Mouse (Mus musculus) thymus, adult 2 months (tissue): ENCODE data around the gene Creb5. TPM values are rescaled to one million over a fixed set of nuclear protein-coding genes. Genes with fewer than 3 reads are reported as not detected.
A peak's percentile ranks its signal among the peaks of the same experiment; 100 is the strongest.

Experiments used
- DNase-seq: peaks from one replicate; pipeline ENCODE4 v3.0.0; 2021
- H3K27ac ChIP-seq: fragments of 200-500 bp; 2 replicates; pipeline ENCODE4 v1.5.1; 2012; ENCODE audit warnings: low read length, control low read depth; ENCODE audit not compliant: control insufficient read depth, insufficient read depth
- H3K27me3 ChIP-seq: fragments of 200-500 bp; 2 replicates; pipeline ENCODE4 v1.6.1; 2012; ENCODE audit warnings: mild to moderate bottlenecking, low read length, moderate library complexity, mixed read lengths; ENCODE audit not compliant: control insufficient read depth, insufficient read depth
- H3K36me3 ChIP-seq: fragments of 200-500 bp; 2 replicates; pipeline ENCODE4 v1.6.1; 2012; ENCODE audit warnings: mild to moderate bottlenecking, low read length, moderate library complexity; ENCODE audit not compliant: control insufficient read depth, insufficient read depth
- H3K4me1 ChIP-seq: fragments of 200-500 bp; replicated peaks from 2 replicates; pipeline ENCODE4 v1.6.1; 2012; ENCODE audit warnings: low read length; ENCODE audit not compliant: control insufficient read depth, insufficient read depth
- H3K4me3 ChIP-seq: fragments of 200-500 bp; 2 replicates; pipeline ENCODE4 v1.5.1; 2012; ENCODE audit warnings: mild to moderate bottlenecking, low read length, control low read depth, moderate library complexity; ENCODE audit not compliant: control insufficient read depth, insufficient read depth
- CTCF ChIP-seq: fragments of 200-500 bp; IDR thresholded peaks from 2 replicates; pipeline ENCODE4 v1.5.1; 2012; ENCODE audit warnings: mild to moderate bottlenecking, control low read depth, low read length, moderate library complexity, borderline replicate concordance; ENCODE audit not compliant: control insufficient read depth, poor library complexity, insufficient read depth; ENCODE audit errors: extremely low read depth
- POLR2A ChIP-seq: fragments of 200-500 bp; IDR thresholded peaks from 2 replicates; pipeline ENCODE4 v1.6.1; 2012; ENCODE audit warnings: mild to moderate bottlenecking, low read length, control low read depth, moderate library complexity; ENCODE audit not compliant: control insufficient read depth, poor library complexity, insufficient read depth; ENCODE audit errors: extremely low read depth
- WGBS: fragments of 180-500 bp; shearing (Covaris S2); methylation state at CpG from one replicate; pipeline ENCODE4 v1.1.7; 2018; 5-methylcytosine and 5-hydroxymethylcytosine counted together
- polyA plus RNA-seq: library from polyadenylated mRNA; depleted of rRNA; stranded (reverse); fragments of >200 nt; gene quantifications from 2 replicates; pipeline ENCODE4 v1.2.3, GENCODE M21; 2012

The Creb5 gene
- polyA plus RNA-seq, 1 experiment: 0.96 TPM

- TF ChIP-seq POLR2A (no peak), CTCF (no peak)
- Histone ChIP-seq H3K4me1 (peaks cover 10% of the 10 kb centered on the region), H3K36me3 (no peaks in the 10 kb centered on the region), H3K27ac (no peak overlapping the region), H3K27me3 (no peaks in the 10 kb centered on the region), H3K4me3 (no peak overlapping the region)
- no peak for DNase-seq
- 91% methylated on average over 19 of the region's 19 CpGs for WGBS
Observed at GRCm38 (mm10) chr6:53583234-53583875, 296.3 kb downstream of the Creb5 start.

- TF ChIP-seq CTCF (no peak), POLR2A (no peak)
- WGBS: 7% methylated on average over 10 of the region's 10 CpGs
- peak overlapping the region; percentile 35; the same call in 1 of the 2 replicates for H3K27ac ChIP-seq
- H3K36me3 ChIP-seq: no peaks in the 10 kb centered on the region
- peaks cover 13% of the 10 kb centered on the region for H3K4me1 ChIP-seq
- no peak overlapping the region for H3K4me3 ChIP-seq
- no peaks in the 10 kb centered on the region for H3K27me3 ChIP-seq
- peak; percentile 60 for DNase-seq
Observed at GRCm38 (mm10) chr6:53584718-53585405, 297.8 kb downstream of the Creb5 start.

DNA sequence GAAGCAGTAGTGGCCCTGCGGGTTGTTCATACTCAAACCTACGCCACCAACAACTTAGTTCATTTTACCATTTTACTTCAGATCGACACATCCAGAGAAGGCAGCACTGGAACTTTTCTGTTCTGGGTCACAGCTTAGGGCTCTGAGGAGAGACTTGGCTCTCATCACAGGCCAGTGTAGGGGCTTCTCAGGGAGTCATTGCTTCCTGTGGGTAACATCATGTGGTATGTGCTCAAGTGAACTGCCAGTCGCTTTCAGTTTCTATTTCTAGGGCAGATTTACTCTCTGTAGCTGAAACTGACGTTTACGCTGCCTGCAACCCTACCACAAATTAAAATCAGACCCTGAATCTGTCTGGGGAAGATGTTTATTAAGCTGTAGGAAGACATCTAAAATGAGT is 302.7 kb downstream of the Creb5 start:
- no peak overlapping the region; the same call in 1 of the 2 replicates for H3K4me3 ChIP-seq
- peak overlapping the region; percentile 97 for H3K27ac ChIP-seq
- no peaks in the 10 kb centered on the region for H3K27me3 ChIP-seq
- H3K4me1 ChIP-seq: peaks cover 11% of the 10 kb centered on the region
- H3K36me3 ChIP-seq: no peaks in the 10 kb centered on the region
- DNase-seq: peak; percentile 43
- no peak for TF ChIP-seq CTCF
- no peak for TF ChIP-seq POLR2A
- 8% methylated on average over 6 of the region's 6 CpGs for WGBS

GRCm38 (mm10) chr6:53592230-53592629 is 305.2 kb downstream of the Creb5 start:
- Histone ChIP-seq H3K4me1 (peaks cover 6% of the 10 kb centered on the region), H3K36me3 (no peaks in the 10 kb centered on the region), H3K4me3 (no peak overlapping the region), H3K27me3 (no peaks in the 10 kb centered on the region), H3K27ac (no peak overlapping the region)
- no peak for DNase-seq
- TF ChIP-seq CTCF (no peak), POLR2A (no peak)
- WGBS: 67% methylated on average over 5 of the region's 5 CpGs

DNA sequence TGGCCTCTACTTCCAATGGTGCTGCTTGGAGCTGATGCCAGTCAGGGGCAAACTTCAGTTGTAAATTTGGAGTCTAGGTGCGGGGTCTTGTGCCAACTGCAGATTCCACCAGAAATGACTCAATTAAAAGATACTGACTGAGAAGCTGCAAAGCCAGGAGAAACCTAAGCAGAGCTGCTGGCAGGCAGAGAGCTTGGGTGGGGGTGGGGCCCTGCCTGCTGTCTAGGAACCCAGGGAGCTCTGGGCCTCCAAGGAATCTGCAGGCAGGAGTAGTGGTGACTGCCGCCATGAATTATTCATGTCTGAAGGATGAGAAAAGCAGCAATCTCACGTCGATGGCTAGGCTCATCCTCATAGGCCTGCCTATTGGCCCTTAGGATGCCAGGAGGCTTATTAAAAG is 306.5 kb downstream of the Creb5 start:
- TF ChIP-seq CTCF (no peak), POLR2A (no peak)
- WGBS: 88% methylated on average over 4 of the region's 4 CpGs
- no peak overlapping the region for H3K27ac ChIP-seq
- H3K27me3 ChIP-seq: no peaks in the 10 kb centered on the region
- no peaks in the 10 kb centered on the region for H3K36me3 ChIP-seq
- H3K4me1 ChIP-seq: peaks cover 6% of the 10 kb centered on the region
- no peak for DNase-seq
- no peak overlapping the region for H3K4me3 ChIP-seq

- Histone ChIP-seq H3K4me1 (peaks cover 6% of the 10 kb centered on the region), H3K27me3 (no peaks in the 10 kb centered on the region), H3K27ac (no peak overlapping the region), H3K4me3 (no peak overlapping the region), H3K36me3 (no peaks in the 10 kb centered on the region)
- no peak for TF ChIP-seq POLR2A
- TF ChIP-seq CTCF: no peak
- 98% methylated on average over 4 of the region's 4 CpGs for WGBS
- no peak for DNase-seq
Observed at GRCm38 (mm10) chr6:53594316-53594715, 307.2 kb downstream of the Creb5 start.
